Mouse (Mus musculus): ENCODE results near the gene Sult6b2.

GRCm38 (mm10) chr6:142838501-142838900 lies 34.2 kb upstream of the Sult6b2 start:
- TF ChIP-seq POLR2A (IDR thresholded peaks at IDR 0.05; ENCODE audit: borderline replicate concordance, low read depth, low read length): no peak
- no peak for TF ChIP-seq CTCF (IDR thresholded peaks at IDR 0.05; ENCODE audit: low read depth, low read length)

Measured in bone marrow macrophage, adult 2 months (primary cell).